ENCODE assay signal across 30 mouse cellular contexts in genomic region chr4:119225719-119226118, GRCm38 (mm10). TPM values are rescaled to one million over a fixed set of nuclear protein-coding genes. Genes with fewer than 3 reads are reported as not detected.
DNase-seq lines count a peak whose midpoint lies in the region; ATAC-seq and TF ChIP-seq lines count a peak whose summit lies in the region.
"Had no signal": no experiment of that assay in that cellular context is flagged by ENCODE, and none has a peak within 500 bp of the region (broad histone marks: within the 10 kb centered on the region; RNA-seq: fewer than 3 reads in every experiment).

No protein-coding gene starts in this region.

- peaks cover 0 to 3% of the 10 kb centered on the region in 2 experiments; a peak in 1 of 4 replicates for H3K4me1 ChIP-seq in liver, embryonic 14.5 days (replicated peaks; ENCODE audit: control insufficient read depth in 2 of 2, insufficient read depth in 2 of 2, low read length in 1 of 2)
- no peaks in the 10 kb centered on the region for H3K4me1 ChIP-seq in liver, embryonic 11.5 days (replicated peaks; ENCODE audit: control insufficient read depth, insufficient read depth, low read length)
- no peaks in the 10 kb centered on the region for H3K4me1 ChIP-seq in hindbrain, embryonic 12.5 days
- H3K4me1 ChIP-seq: embryonic facial prominence, embryonic 13.5 days; embryonic facial prominence, embryonic 15.5 days; forebrain, embryonic 10.5 days; forebrain, embryonic 12.5 days had no signal

- no peak overlapping the region for H3K4me3 ChIP-seq in liver, embryonic 14.5 days (ENCODE audit: insufficient read depth in 1 of 2, low read depth in 2 of 2, low read length in 2 of 2)
- no peak overlapping the region for H3K4me3 ChIP-seq in liver, embryonic 11.5 days (ENCODE audit: low read depth, low read length)
- H3K4me3 ChIP-seq in hindbrain, embryonic 12.5 days, result no peak overlapping the region
- H3K4me3 ChIP-seq: embryonic facial prominence, embryonic 13.5 days; embryonic facial prominence, embryonic 15.5 days; erythroblast, embryonic 14.5 days; forebrain, embryonic 10.5 days; forebrain, embryonic 12.5 days had no signal

- TF ChIP-seq CTCF in liver, embryonic 14.5 days (IDR thresholded peaks at IDR 0.05; ENCODE audit: low read depth), result peak; percentile 30

- no peak for ATAC-seq in liver, embryonic 14.5 days (ENCODE audit: insufficient read depth)
- no peak for ATAC-seq in liver, embryonic 11.5 days (replicated peaks; ENCODE audit: low FRiP score)
- no peak for ATAC-seq in hindbrain, embryonic 12.5 days (ENCODE audit: low FRiP score)
- ATAC-seq: CD4-positive, CD25-positive, alpha-beta regulatory T cell, adult 4 months; forebrain, embryonic 14.5 days; forebrain, embryonic 16.5 days; Patski had no signal

- H3K9me3 ChIP-seq in liver, embryonic 14.5 days (ENCODE audit: control insufficient read depth, low read length), result no peaks in the 10 kb centered on the region
- no peaks in the 10 kb centered on the region for H3K9me3 ChIP-seq in liver, embryonic 11.5 days (ENCODE audit: control insufficient read depth, low read length)
- no peaks in the 10 kb centered on the region for H3K9me3 ChIP-seq in hindbrain, embryonic 12.5 days (replicated peaks)
- H3K9me3 ChIP-seq: embryonic facial prominence, embryonic 13.5 days; embryonic facial prominence, embryonic 15.5 days; forebrain, embryonic 10.5 days; forebrain, embryonic 12.5 days; G1E had no signal

- peak; percentile 63 for DNase-seq in adrenal gland, adult 2 months
- no peak for DNase-seq in adrenal gland, postnatal 4 days (ENCODE audit: low spot score in 2 of 2)
- DNase-seq in adrenal gland, postnatal 14 days, result peak; percentile 48
- no peak for DNase-seq in adrenal gland, postnatal 10 days
- DNase-seq in liver, embryonic 14.5 days (ENCODE audit: low read depth in 3 of 3, low spot score in 3 of 3), result no peak
- no peak for DNase-seq in liver, embryonic 11.5 days (ENCODE audit: low spot score)
- peak; percentile 37 for DNase-seq in R1 (ENCODE audit: low read depth, low spot score)
- DNase-seq: B cell, adult 2 months; cerebellum, adult 11 months; cerebellum, adult 18-20 months; cerebellum, adult 8-10 months; cerebellum, adult 9-11 months; cerebellum, postnatal 14 days; cerebellum, postnatal 36 days; embryo, embryonic 11 days had no signal

- H3K27me3 ChIP-seq in liver, embryonic 14.5 days (ENCODE audit: control insufficient read depth, insufficient read depth, low read length), result no peaks in the 10 kb centered on the region
- no peaks in the 10 kb centered on the region for H3K27me3 ChIP-seq in liver, embryonic 11.5 days (replicated peaks; ENCODE audit: control insufficient read depth, insufficient read depth, low read length)
- no peaks in the 10 kb centered on the region for H3K27me3 ChIP-seq in hindbrain, embryonic 12.5 days
- H3K27me3 ChIP-seq: CH12.LX; embryonic facial prominence, embryonic 13.5 days; embryonic facial prominence, embryonic 15.5 days; forebrain, embryonic 12.5 days; Patski had no signal

- no peak overlapping the region for H3K4me2 ChIP-seq in liver, embryonic 14.5 days (ENCODE audit: low read depth)
- no peak overlapping the region for H3K4me2 ChIP-seq in liver, embryonic 11.5 days
- no peak overlapping the region for H3K4me2 ChIP-seq in hindbrain, embryonic 12.5 days (replicated peaks)
- H3K4me2 ChIP-seq: embryonic facial prominence, embryonic 13.5 days; embryonic facial prominence, embryonic 15.5 days; forebrain, embryonic 12.5 days had no signal

- no peak overlapping the region for H3K27ac ChIP-seq in liver, embryonic 14.5 days
- no peak overlapping the region for H3K27ac ChIP-seq in liver, embryonic 11.5 days (ENCODE audit: low read depth, low read length)
- H3K27ac ChIP-seq in hindbrain, embryonic 12.5 days, result no peak overlapping the region
- H3K27ac ChIP-seq: embryonic facial prominence, embryonic 13.5 days; embryonic facial prominence, embryonic 15.5 days; forebrain, embryonic 10.5 days; forebrain, embryonic 12.5 days had no signal

- H3K36me3 ChIP-seq in liver, embryonic 14.5 days (replicated peaks; ENCODE audit: control insufficient read depth, insufficient read depth, low read depth), result peaks cover 8% of the 10 kb centered on the region
- H3K36me3 ChIP-seq in liver, embryonic 11.5 days (ENCODE audit: control insufficient read depth, insufficient read depth, low read length), result peaks cover 25% of the 10 kb centered on the region
- H3K36me3 ChIP-seq in hindbrain, embryonic 12.5 days, result peaks cover 49% of the 10 kb centered on the region

- TF ChIP-seq EP300 in liver, embryonic 14.5 days (IDR thresholded peaks at IDR 0.05; ENCODE audit: low read depth), result no peak

- H3K9ac ChIP-seq in liver, embryonic 14.5 days (replicated peaks), result no peak overlapping the region
- no peak overlapping the region for H3K9ac ChIP-seq in liver, embryonic 11.5 days (ENCODE audit: low read depth, low read length)
- no peak overlapping the region for H3K9ac ChIP-seq in hindbrain, embryonic 12.5 days
- H3K9ac ChIP-seq: embryonic facial prominence, embryonic 13.5 days; embryonic facial prominence, embryonic 15.5 days; forebrain, embryonic 12.5 days had no signal

- WGBS in liver, embryonic 14.5 days (ENCODE audit: insufficient replicate concordance), result 76% methylated on average over 9 of the region's 9 CpGs
- WGBS in liver, embryonic 11.5 days, result 88% methylated on average over 9 of the region's 9 CpGs
- 92% methylated on average over 9 of the region's 9 CpGs for WGBS in hindbrain, embryonic 12.5 days

RNA-seq across cellular contexts. Expression of gene AU022252, which starts 6.8 kb away (rescaled TPM):
- total RNA-seq in adrenal gland, adult 2 months (2021), result 10 to 100 TPM; 22.4 to 26.4 TPM
- 4.6 and 6.0 TPM in 2 replicates for polyA plus RNA-seq in adrenal gland, adult 2 months (2012; rRNA removed)
- 10 to 100 TPM; 20.8 to 26.1 TPM for total RNA-seq in adrenal gland, postnatal 4 days (2021)
- total RNA-seq in adrenal gland, postnatal 14 days (2021), result 24.6 and 30.8 TPM in 2 replicates
- 10 to 100 TPM; 24.9 to 25.6 TPM for total RNA-seq in adrenal gland, postnatal 10 days (2021)
- 2.2 and 3.1 TPM in 2 replicates for polyA plus RNA-seq in liver, embryonic 14.5 days (2012; rRNA removed)
- polyA plus RNA-seq in liver, embryonic 14.5 days (2014; fragmentation: Nextera tagmentation; extraction: Ambion mirVana), result 12.7 and 12.8 TPM in 2 replicates
- 30.7 and 33.3 TPM in 2 replicates for polyA plus RNA-seq in liver, embryonic 11.5 days (2014; fragmentation: Nextera tagmentation; extraction: Ambion mirVana)
- 36.3 and 38.7 TPM in 2 replicates for polyA plus RNA-seq in hindbrain, embryonic 12.5 days (2016; fragmentation: Nextera tagmentation; extraction: Ambion mirVana)

RNA-seq across cellular contexts. Expression of gene P3h1, which starts 7.0 kb away (rescaled TPM):
- 10 to 100 TPM; 23.2 to 27.5 TPM for total RNA-seq in adrenal gland, adult 2 months (2021)
- polyA plus RNA-seq in adrenal gland, adult 2 months (2012; rRNA removed), result 53.2 and 76.6 TPM in 2 replicates
- 10 to 100 TPM; 37.7 to 38.1 TPM for total RNA-seq in adrenal gland, postnatal 4 days (2021)
- 27.5 and 27.9 TPM in 2 replicates for total RNA-seq in adrenal gland, postnatal 14 days (2021)
- total RNA-seq in adrenal gland, postnatal 10 days (2021), result 10 to 100 TPM; 26.2 to 29.3 TPM
- 7.5 and 9.1 TPM in 2 replicates for polyA plus RNA-seq in liver, embryonic 14.5 days (2012; rRNA removed)
- polyA plus RNA-seq in liver, embryonic 14.5 days (2014; fragmentation: Nextera tagmentation; extraction: Ambion mirVana), result 7.5 and 7.9 TPM in 2 replicates
- polyA plus RNA-seq in liver, embryonic 11.5 days (2014; fragmentation: Nextera tagmentation; extraction: Ambion mirVana), result 20.8 and 21.6 TPM in 2 replicates
- polyA plus RNA-seq in hindbrain, embryonic 12.5 days (2016; fragmentation: Nextera tagmentation; extraction: Ambion mirVana), result 23.0 and 24.5 TPM in 2 replicates

RNA-seq across cellular contexts. Expression of gene Tmem269, which starts 7.7 kb away (rescaled TPM):
- total RNA-seq in adrenal gland, adult 2 months (2021), result not detected
- polyA plus RNA-seq in adrenal gland, adult 2 months (2012; rRNA removed), result 0.18 and 0.31 TPM in 2 replicates
- not detected for total RNA-seq in adrenal gland, postnatal 4 days (2021)
- total RNA-seq in adrenal gland, postnatal 14 days (2021), result 0.30 TPM in 1 of 2 replicates, not detected in the other
- under 1 TPM; 0.27 to 0.39 TPM for total RNA-seq in adrenal gland, postnatal 10 days (2021)
- polyA plus RNA-seq in liver, embryonic 14.5 days (2012; rRNA removed), result 0.05 TPM in 1 of 2 replicates, not detected in the other
- polyA plus RNA-seq in liver, embryonic 14.5 days (2014; fragmentation: Nextera tagmentation; extraction: Ambion mirVana), result not detected in 2 replicates
- not detected in 2 replicates for polyA plus RNA-seq in liver, embryonic 11.5 days (2014; fragmentation: Nextera tagmentation; extraction: Ambion mirVana)
- 0.28 TPM in 1 of 2 replicates, not detected in the other for polyA plus RNA-seq in hindbrain, embryonic 12.5 days (2016; fragmentation: Nextera tagmentation; extraction: Ambion mirVana)
- total RNA-seq: adrenal gland, postnatal 36 days; G1E had no signal
- polyA plus RNA-seq: CD4-positive, CD25-positive, alpha-beta regulatory T cell, adult 4 months; embryonic facial prominence, embryonic 11.5 days; embryonic facial prominence, embryonic 13.5 days; erythroblast, embryonic 14.5 days; forebrain, embryonic 10.5 days; forebrain, embryonic 12.5 days; G1E; Patski had no signal

RNA-seq across cellular contexts. Expression of gene Cldn19, which starts 29.5 kb away (rescaled TPM):
- under 1 TPM in 1 of 2 experiments, not detected in 1; 0.24 TPM for total RNA-seq in adrenal gland, adult 2 months (2021)
- polyA plus RNA-seq in adrenal gland, adult 2 months (2012; rRNA removed), result 0.06 and 0.35 TPM in 2 replicates
- 1 to 10 TPM in 1 of 2 experiments, under 1 TPM in 1; 0.45 to 8.8 TPM for total RNA-seq in adrenal gland, postnatal 4 days (2021)
- 0.19 and 0.41 TPM in 2 replicates for total RNA-seq in adrenal gland, postnatal 14 days (2021)
- total RNA-seq in adrenal gland, postnatal 10 days (2021), result under 1 TPM; 0.54 to 0.64 TPM
- polyA plus RNA-seq in liver, embryonic 14.5 days (2012; rRNA removed), result not detected in 2 replicates
- not detected in 2 replicates for polyA plus RNA-seq in liver, embryonic 14.5 days (2014; fragmentation: Nextera tagmentation; extraction: Ambion mirVana)
- polyA plus RNA-seq in liver, embryonic 11.5 days (2014; fragmentation: Nextera tagmentation; extraction: Ambion mirVana), result not detected in 2 replicates
- 0.43 and 0.63 TPM in 2 replicates for polyA plus RNA-seq in hindbrain, embryonic 12.5 days (2016; fragmentation: Nextera tagmentation; extraction: Ambion mirVana)
- total RNA-seq: CH12.LX; common myeloid progenitor, adult 5-6 weeks had no signal
- polyA plus RNA-seq: CD4-positive, CD25-positive, alpha-beta regulatory T cell, adult 4 months; embryonic facial prominence, embryonic 11.5 days; erythroblast, embryonic 14.5 days; G1E had no signal

RNA-seq across cellular contexts. Expression of gene Svbp, which starts 30.6 kb away (rescaled TPM):
- total RNA-seq in adrenal gland, adult 2 months (2021), result 10 to 100 TPM; 16.8 to 19.8 TPM
- 21.5 and 27.7 TPM in 2 replicates for polyA plus RNA-seq in adrenal gland, adult 2 months (2012; rRNA removed)
- total RNA-seq in adrenal gland, postnatal 4 days (2021), result 10 to 100 TPM; 33.9 to 38.3 TPM
- 19.0 and 22.5 TPM in 2 replicates for total RNA-seq in adrenal gland, postnatal 14 days (2021)
- total RNA-seq in adrenal gland, postnatal 10 days (2021), result 10 to 100 TPM; 24.6 to 27.8 TPM
- polyA plus RNA-seq in liver, embryonic 14.5 days (2012; rRNA removed), result 38.5 and 51.2 TPM in 2 replicates
- polyA plus RNA-seq in liver, embryonic 14.5 days (2014; fragmentation: Nextera tagmentation; extraction: Ambion mirVana), result 116 and 123 TPM in 2 replicates
- polyA plus RNA-seq in liver, embryonic 11.5 days (2014; fragmentation: Nextera tagmentation; extraction: Ambion mirVana), result 169 and 174 TPM in 2 replicates
- polyA plus RNA-seq in hindbrain, embryonic 12.5 days (2016; fragmentation: Nextera tagmentation; extraction: Ambion mirVana), result 193 and 195 TPM in 2 replicates

Comparison
In these comparisons a context has a peak if more than half of its experiments do, and no peak if none do; other contexts are left out.
1. DNase-seq: peak in adrenal gland, adult 2 months (single experiment), adrenal gland, postnatal 14 days (single experiment) and R1 (single experiment); none in adrenal gland, postnatal 4 days (0 of 2), adrenal gland, postnatal 10 days (single experiment), liver, embryonic 14.5 days (0 of 3) and liver, embryonic 11.5 days (single experiment).